Mouse (Mus musculus) stomach, postnatal 0 days (tissue): ENCODE results near the gene Ern1. TPM values are rescaled to one million over a fixed set of nuclear protein-coding genes. Genes with fewer than 3 reads are reported as not detected.
"Not testable (repeated sequence)": the region's sequence is repeated elsewhere in the genome, so short reads cannot be mapped to it uniquely, and the experiment has no call there.

Source experiments
- ATAC-seq: fragments of 200-750 bp; cut with Nextera tagmentation; 2 replicates; pipeline ENCODE4 v1.8.0; 2017; ENCODE audit not compliant: low FRiP score, low TSS enrichment
- DNase-seq: peaks from one replicate; pipeline ENCODE4 v3.0.0-alpha.2; 2016; ENCODE audit warnings: low spot score
- H3K27ac ChIP-seq: fragments of 300-500 bp; sonication (generic); replicated peaks from 2 replicates; pipeline ENCODE4 v1.5.1; 2014; ENCODE audit warnings: mild to moderate bottlenecking, control low read depth
- H3K27me3 ChIP-seq: fragments of 300-500 bp; sonication (generic); 2 replicates; pipeline ENCODE4 v1.6.1; 2014; ENCODE audit warnings: low read length; ENCODE audit not compliant: control insufficient read depth, insufficient read depth
- H3K36me3 ChIP-seq: fragments of 300-500 bp; sonication (generic); 2 replicates; pipeline ENCODE4 v1.6.1; 2014; ENCODE audit warnings: low read length, mixed read lengths; ENCODE audit not compliant: control insufficient read depth, insufficient read depth
- H3K4me1 ChIP-seq: fragments of 300-500 bp; sonication (generic); replicated peaks from 2 replicates; pipeline ENCODE4 v1.6.1; 2014; ENCODE audit warnings: antibody characterized with exemption; ENCODE audit not compliant: control insufficient read depth, insufficient read depth
- H3K4me2 ChIP-seq: fragments of 300-500 bp; sonication (generic); replicated peaks from 2 replicates; pipeline ENCODE4 v1.6.1; 2014; ENCODE audit warnings: low read depth, mild to moderate bottlenecking, control low read depth, moderate library complexity
- H3K4me3 ChIP-seq: fragments of 300-500 bp; sonication (generic); 2 replicates; pipeline ENCODE4 v1.5.1; 2014; ENCODE audit warnings: low read depth, low read length, control low read depth
- H3K9ac ChIP-seq: fragments of 300-500 bp; sonication (generic); 2 replicates; pipeline ENCODE4 v1.6.1; 2014; ENCODE audit warnings: mild to moderate bottlenecking, low read length, control low read depth, mixed read lengths
- H3K9me3 ChIP-seq: fragments of 300-500 bp; sonication (generic); 2 replicates; pipeline ENCODE4 v1.6.1; 2016; ENCODE audit warnings: low read length; ENCODE audit not compliant: control insufficient read depth
- CTCF ChIP-seq: IDR thresholded peaks from 2 replicates; pipeline ENCODE4 v1.5.1; 2016; ENCODE audit warnings: antibody characterized with exemption, low read depth, mild to moderate bottlenecking, moderate library complexity
- EP300 ChIP-seq: optimal IDR thresholded peaks from 2 replicates; pipeline ENCODE3; 2016; ENCODE audit warnings: antibody characterized with exemption
- WGBS: fragments of 180-500 bp; shearing (Covaris S2); extraction: QIAGEN DNeasy Blood & Tissue Kit; methylation state at CpG from one replicate; pipeline ENCODE4 v1.1.7; 2014; 5-methylcytosine and 5-hydroxymethylcytosine counted together
- polyA plus RNA-seq: library from polyadenylated mRNA; unstranded; fragments of >200 nt; fragmentation: Nextera tagmentation; extraction: Ambion mirVana; gene quantifications from 2 replicates; pipeline ENCODE4 v1.2.1, GENCODE M21; 2015

Gene Ern1
- polyA plus RNA-seq, 1 experiment from 2014 or later, result 3.7 TPM

DNA sequence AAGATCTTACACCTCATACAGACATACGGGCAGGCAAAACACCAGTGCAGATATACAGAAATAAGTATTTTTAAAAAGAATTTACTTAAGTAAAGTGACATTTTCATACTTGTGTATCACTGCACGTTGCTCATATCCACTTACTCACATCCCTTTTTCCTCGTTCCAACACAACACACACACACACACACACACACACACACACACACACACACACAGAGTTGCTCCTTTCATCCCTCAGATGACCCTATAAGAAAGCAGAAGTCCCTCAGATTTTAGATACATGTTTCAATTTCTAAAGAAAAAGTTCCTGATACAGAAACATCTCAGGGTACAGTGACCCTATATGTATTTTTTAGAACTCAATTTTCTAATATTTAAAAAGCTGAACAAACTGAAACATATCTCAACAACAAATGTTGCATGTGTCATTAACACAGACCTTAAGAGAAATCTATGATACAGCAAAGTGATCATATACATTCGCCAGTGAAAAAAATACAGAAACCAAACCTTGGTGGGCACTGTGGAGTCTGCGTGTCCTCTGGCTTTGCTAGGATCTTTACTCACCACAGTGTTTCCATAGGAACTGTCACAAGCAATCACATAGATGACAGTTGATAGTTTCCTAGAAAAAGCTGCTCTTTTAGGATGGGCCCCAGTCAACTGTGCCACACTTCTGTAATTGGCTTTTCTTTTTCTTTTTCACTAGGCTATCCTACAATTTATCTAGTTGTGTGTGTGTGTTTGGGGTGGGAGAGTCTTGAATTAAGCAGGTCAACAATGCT is 26.3 kb downstream of the Ern1 start:
- no peak for DNase-seq
- TF ChIP-seq CTCF (no peak), EP300 (no peak)
- H3K9me3 ChIP-seq, result no peaks in the 10 kb centered on the region
- H3K27me3 ChIP-seq, result no peaks in the 10 kb centered on the region
- H3K4me1 ChIP-seq, result no peaks in the 10 kb centered on the region
- no peak overlapping the region for H3K9ac ChIP-seq
- no peak overlapping the region for H3K27ac ChIP-seq
- no peak for ATAC-seq
- H3K4me3 ChIP-seq, result no peak overlapping the region
- no peak overlapping the region for H3K4me2 ChIP-seq
- 76% methylated on average over 5 of the region's 5 CpGs for WGBS
- H3K36me3 ChIP-seq, result no peaks in the 10 kb centered on the region

DNA sequence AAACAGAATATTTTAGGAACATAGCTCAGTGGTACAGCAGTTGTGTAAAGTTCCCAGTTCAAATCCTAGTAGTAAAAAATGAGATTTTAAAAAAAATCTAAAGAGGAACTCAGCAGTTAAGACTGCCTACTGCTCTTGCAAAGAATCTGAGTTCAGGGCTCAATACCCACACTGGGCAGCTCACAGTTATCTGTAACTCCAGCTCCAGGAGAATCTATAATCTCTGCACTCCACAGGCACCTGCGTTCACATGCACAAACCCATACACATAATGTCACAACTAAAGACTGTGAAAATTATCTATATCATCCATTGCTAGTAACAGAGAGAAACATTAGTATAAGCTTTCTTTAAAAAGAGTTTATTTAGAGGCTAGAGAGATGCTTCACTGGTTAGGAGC is 27.0 kb downstream of the Ern1 start:
- DNase-seq, result no peak
- Histone ChIP-seq H3K27me3 (no peaks in the 10 kb centered on the region), H3K4me1 (no peaks in the 10 kb centered on the region), H3K36me3 (no peaks in the 10 kb centered on the region), H3K9ac (no peak overlapping the region), H3K4me3 (no peak overlapping the region), H3K9me3 (no peaks in the 10 kb centered on the region), H3K4me2 (no peak overlapping the region), H3K27ac (no peak overlapping the region)
- 91% methylated on average over 1 of the region's 1 CpGs for WGBS
- TF ChIP-seq CTCF (no peak), EP300 (no peak)
- ATAC-seq, result no peak

- 90% methylated on average over 4 of the region's 4 CpGs for WGBS
- TF ChIP-seq EP300, result no peak
- TF ChIP-seq CTCF, result no peak
Observed at GRCm38 (mm10) chr11:106458540-106458939, 29.1 kb downstream of the Ern1 start.

GRCm38 (mm10) chr11:106443646-106444045 is 44.0 kb downstream of the Ern1 start:
- no peaks in the 10 kb centered on the region for H3K4me1 ChIP-seq
- H3K9me3 ChIP-seq, result no peaks in the 10 kb centered on the region
- ATAC-seq (no peak; the same call in 1 of the 2 replicates), DNase-seq (no peak)
- 28% methylated on average over 3 of the region's 3 CpGs for WGBS
- no peaks in the 10 kb centered on the region for H3K36me3 ChIP-seq
- H3K4me3 ChIP-seq, result no peak overlapping the region
- H3K4me2 ChIP-seq, result no peak overlapping the region
- H3K27ac ChIP-seq, result no peak overlapping the region
- no peak overlapping the region for H3K9ac ChIP-seq
- no peaks in the 10 kb centered on the region for H3K27me3 ChIP-seq
- TF ChIP-seq CTCF, result no peak
- TF ChIP-seq EP300, result no peak

More at GRCm38 (mm10) chr11:106458540-106458939, 29.1 kb downstream of the Ern1 start:
- H3K4me1 ChIP-seq, result no peaks in the 10 kb centered on the region
- H3K4me3 ChIP-seq, result no peak overlapping the region
- no peak for DNase-seq
- no peaks in the 10 kb centered on the region for H3K27me3 ChIP-seq
- no peak for ATAC-seq
- no peak overlapping the region for H3K4me2 ChIP-seq
- no peak overlapping the region for H3K27ac ChIP-seq
- no peaks in the 10 kb centered on the region for H3K36me3 ChIP-seq
- no peaks in the 10 kb centered on the region for H3K9me3 ChIP-seq
- H3K9ac ChIP-seq, result no peak overlapping the region

GRCm38 (mm10) chr11:106442564-106442963 is 45.1 kb downstream of the Ern1 start:
- WGBS, result 84% methylated on average over 2 of the region's 2 CpGs
- not testable (repeated sequence) for H3K27ac ChIP-seq, ATAC-seq, DNase-seq, H3K4me1 ChIP-seq, H3K9ac ChIP-seq, H3K36me3 ChIP-seq, H3K4me3 ChIP-seq, H3K4me2 ChIP-seq, H3K9me3 ChIP-seq, H3K27me3 ChIP-seq
- TF ChIP-seq CTCF, result peak; percentile 24; the same call in 1 of the 2 replicates

- no peaks in the 10 kb centered on the region for H3K4me1 ChIP-seq
- no peaks in the 10 kb centered on the region for H3K36me3 ChIP-seq
- no peak overlapping the region for H3K9ac ChIP-seq
- DNase-seq, result no peak
- H3K9me3 ChIP-seq, result no peaks in the 10 kb centered on the region
- H3K4me3 ChIP-seq, result no peak overlapping the region
- no peak overlapping the region for H3K27ac ChIP-seq
- H3K4me2 ChIP-seq, result no peak overlapping the region
- ATAC-seq, result no peak; the same call in 1 of the 2 replicates
- WGBS, result 87% methylated on average over 2 of the region's 2 CpGs
- no peaks in the 10 kb centered on the region for H3K27me3 ChIP-seq
- TF ChIP-seq CTCF (no peak), EP300 (no peak)
Observed at GRCm38 (mm10) chr11:106440318-106440717, 47.3 kb downstream of the Ern1 start.
